Mouse (Mus musculus): Measurements from ENCODE around the gene Pld4.

The Pld4 gene

GRCm38 (mm10) chr12:112767036-112767890 is 6.8 kb downstream of the Pld4 start:
- DNase-seq = no peak

GRCm38 (mm10) chr12:112768166-112768565 is 7.7 kb downstream of the Pld4 start:
- no peak for DNase-seq

GRCm38 (mm10) chr12:112769031-112769430 is 8.6 kb downstream of the Pld4 start:
- DNase-seq = no peak

- DNase-seq = no peak
Observed at GRCm38 (mm10) chr12:112769751-112770150, 9.3 kb downstream of the Pld4 start.

- no peak for DNase-seq
Observed at GRCm38 (mm10) chr12:112770396-112770795, 9.9 kb downstream of the Pld4 start.

- no peak for DNase-seq
Observed at GRCm38 (mm10) chr12:112772306-112772705, 11.9 kb downstream of the Pld4 start.

- DNase-seq = no peak
Observed at GRCm38 (mm10) chr12:112773366-112773765, 12.9 kb downstream of the Pld4 start.

GRCm38 (mm10) chr12:112774026-112774425 is 13.6 kb downstream of the Pld4 start:
- DNase-seq = peak in 1 of 2 experiments; percentile 17

- peak in 1 of 2 experiments; percentile 19 for DNase-seq
Observed at GRCm38 (mm10) chr12:112774481-112774880, 14.0 kb downstream of the Pld4 start.

- no peak for DNase-seq
Observed at GRCm38 (mm10) chr12:112791026-112791425, 30.6 kb downstream of the Pld4 start.

- DNase-seq = no peak
Observed at GRCm38 (mm10) chr12:112793601-112794355, 33.3 kb downstream of the Pld4 start.

GRCm38 (mm10) chr12:112794356-112794816 is 33.9 kb downstream of the Pld4 start:
- no peak for DNase-seq

GRCm38 (mm10) chr12:112794998-112795397 is 34.5 kb downstream of the Pld4 start:
- no peak for DNase-seq

GRCm38 (mm10) chr12:112795466-112796104 is 35.1 kb downstream of the Pld4 start:
- DNase-seq = no peak

- DNase-seq = no peak
Observed at GRCm38 (mm10) chr12:112796551-112797510, 36.4 kb downstream of the Pld4 start.

GRCm38 (mm10) chr12:112797672-112798331 is 37.3 kb downstream of the Pld4 start:
- DNase-seq = peak in 1 of 2 experiments; percentile 35

GRCm38 (mm10) chr12:112798332-112798681 is 37.9 kb downstream of the Pld4 start:
- DNase-seq = peak; percentile 36 to 75

- peak in 1 of 2 experiments; percentile 19 for DNase-seq
Observed at GRCm38 (mm10) chr12:112798716-112799115, 38.3 kb downstream of the Pld4 start.

- peak in 1 of 2 experiments; percentile 25 for DNase-seq
Observed at GRCm38 (mm10) chr12:112799237-112799970, 38.9 kb downstream of the Pld4 start.

- DNase-seq = peak; percentile 73 to 82
Observed at GRCm38 (mm10) chr12:112800476-112800875, 40.0 kb downstream of the Pld4 start.

All from kidney, postnatal 25 days (tissue).